Mouse (Mus musculus): ENCODE measurements around the gene Zfp773. TPM values are rescaled to one million over a fixed set of nuclear protein-coding genes. Genes with fewer than 3 reads are reported as not detected.
"Not testable (repeated sequence)": the region's sequence is repeated elsewhere in the genome, so short reads cannot be mapped to it uniquely, and the experiment has no call there.

Gene Zfp773
- total RNA-seq, 1 experiment = 3.6 TPM

DNA sequence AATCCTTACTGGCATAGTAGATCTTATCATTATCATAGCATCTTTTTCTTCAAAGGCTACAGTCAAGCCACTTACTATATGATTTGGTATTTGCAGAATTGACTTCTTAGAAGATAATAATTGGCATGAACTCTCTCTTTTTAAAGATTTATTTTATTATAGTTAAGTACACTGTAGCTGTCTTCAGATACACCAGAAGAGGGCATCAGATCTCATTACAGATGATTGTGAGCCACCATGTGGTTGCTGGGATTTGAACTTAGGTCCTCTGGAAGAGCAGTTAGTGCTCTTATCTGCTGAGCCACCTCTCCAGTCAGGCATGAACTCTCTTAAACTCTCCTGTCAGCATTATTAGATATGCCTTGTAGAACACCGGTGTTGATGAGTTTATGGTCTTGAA is 7.7 kb upstream of the Zfp773 start:
- no peaks in the 10 kb centered on the region for H3K36me3 ChIP-seq (ENCODE audit: control insufficient read depth, insufficient read depth, low read length, poor library complexity, severe bottlenecking)
- H3K9ac ChIP-seq (ENCODE audit: insufficient read depth, low read depth, low read length, poor library complexity, severe bottlenecking) = no peak overlapping the region
- H3K4me1 ChIP-seq (ENCODE audit: control insufficient read depth in 2 of 2, insufficient read depth in 2 of 2, low read length in 2 of 2, poor library complexity in 1 of 2) = 0 out of 4 replicates have a peak, but pooled peaks cover 0 to 3% of the 10 kb centered on the region in 2 experiments
- TF ChIP-seq ZNF384 (IDR thresholded peaks at IDR 0.05; ENCODE audit: low read depth, low read length) (no peak), MAFK (IDR thresholded peaks at IDR 0.05; ENCODE audit: insufficient read depth, low read depth, low read length) (no peak), HCFC1 (IDR thresholded peaks at IDR 0.05; ENCODE audit: borderline replicate concordance, insufficient read depth, low read length) (no peak), ZC3H11A (IDR thresholded peaks at IDR 0.05; ENCODE audit: borderline replicate concordance, low read depth, low read length) (no peak), CHD2 (IDR thresholded peaks at IDR 0.05; ENCODE audit: low read depth, low read length) (no peak)
- in situ Hi-C loops (cut with MboI; ENCODE audit: low sequenced_read_pairs in 2 of 2, unreplicated experiment in 2 of 2) = no loop called here
- H3K4me3 ChIP-seq (ENCODE audit: insufficient read depth in 1 of 2, low read depth in 1 of 2, low read length in 2 of 2, poor library complexity in 1 of 2, severe bottlenecking in 1 of 2) = no peak overlapping the region
- H3K9me3 ChIP-seq (ENCODE audit: control insufficient read depth, insufficient read depth, low read depth, low read length) = no peaks in the 10 kb centered on the region
- no peak overlapping the region for H3K27ac ChIP-seq (ENCODE audit: insufficient read depth, low read depth, low read length, poor library complexity, severe bottlenecking)
- no peak for DNase-seq (ENCODE audit: low read depth, low spot score)

GRCm38 (mm10) chr7:7132751-7133150 is 3.8 kb downstream of the Zfp773 start:
- in situ Hi-C loops (cut with MboI; ENCODE audit: low sequenced_read_pairs in 2 of 2, unreplicated experiment in 2 of 2) = no loop called here
- no peak for TF ChIP-seq MAFK (IDR thresholded peaks at IDR 0.05; ENCODE audit: insufficient read depth, low read depth, low read length)
- no peak for TF ChIP-seq CHD2 (IDR thresholded peaks at IDR 0.05; ENCODE audit: low read depth, low read length)
- H3K4me1 ChIP-seq (ENCODE audit: control insufficient read depth in 2 of 2, insufficient read depth in 2 of 2, low read length in 2 of 2, poor library complexity in 1 of 2) = peaks cover 2 to 7% of the 10 kb centered on the region in 2 experiments; a peak in 3 of 4 replicates

DNA sequence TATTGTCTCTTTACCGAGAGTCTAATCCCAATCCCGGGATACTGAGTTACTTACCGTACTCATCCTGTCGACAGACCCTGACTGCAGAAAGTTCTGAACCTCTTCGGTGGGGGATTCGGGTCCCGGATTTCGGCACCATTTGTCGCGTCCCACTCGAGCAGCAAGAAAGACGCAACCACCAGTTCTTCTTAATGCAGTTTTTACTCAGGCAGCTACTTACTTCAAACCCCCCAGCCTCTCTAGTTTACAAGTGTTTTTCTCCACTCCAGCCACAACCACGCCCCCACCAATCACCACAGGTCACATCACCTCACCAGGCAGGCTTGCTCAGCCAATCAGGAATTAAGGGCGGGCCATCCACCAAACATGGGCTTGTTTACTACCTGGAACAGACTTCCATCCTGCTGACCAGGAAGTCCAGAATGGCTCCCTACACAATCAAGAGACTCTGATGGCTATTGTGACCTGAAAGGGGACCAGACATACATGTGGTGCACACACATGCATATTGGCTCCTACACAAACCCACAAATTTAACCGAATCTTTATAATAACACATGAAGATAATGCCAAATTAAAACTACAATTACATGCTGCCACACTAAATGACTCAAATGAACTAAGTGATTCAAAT is 5.9 kb downstream of the Zfp773 start:
- Histone ChIP-seq H3K27ac (ENCODE audit: insufficient read depth, low read depth, low read length, poor library complexity, severe bottlenecking) (peak overlapping the region; percentile 50; the same call in 1 of the 2 replicates), H3K4me3 (ENCODE audit: insufficient read depth in 1 of 2, low read depth in 1 of 2, low read length in 2 of 2, poor library complexity in 1 of 2, severe bottlenecking in 1 of 2) (peak overlapping the region; percentile 68 to 84), H3K9ac (ENCODE audit: insufficient read depth, low read depth, low read length, poor library complexity, severe bottlenecking) (peak overlapping the region; percentile 59)
- H3K4me1 ChIP-seq (ENCODE audit: control insufficient read depth in 2 of 2, insufficient read depth in 2 of 2, low read length in 2 of 2, poor library complexity in 1 of 2); H3K9me3 ChIP-seq (ENCODE audit: control insufficient read depth, insufficient read depth, low read depth, low read length); H3K36me3 ChIP-seq (ENCODE audit: control insufficient read depth, insufficient read depth, low read length, poor library complexity, severe bottlenecking); in situ Hi-C loops (cut with MboI; ENCODE audit: low sequenced_read_pairs in 2 of 2, unreplicated experiment in 2 of 2); DNase-seq (ENCODE audit: low read depth, low spot score): not testable (repeated sequence)

More at GRCm38 (mm10) chr7:7132751-7133150, 3.8 kb downstream of the Zfp773 start:
- Histone ChIP-seq H3K9ac (ENCODE audit: insufficient read depth, low read depth, low read length, poor library complexity, severe bottlenecking) (no peak overlapping the region), H3K36me3 (ENCODE audit: control insufficient read depth, insufficient read depth, low read length, poor library complexity, severe bottlenecking) (no peaks in the 10 kb centered on the region; the same call in 1 of the 2 replicates), H3K27ac (ENCODE audit: insufficient read depth, low read depth, low read length, poor library complexity, severe bottlenecking) (peak overlapping the region; percentile 27; the same call in 1 of the 2 replicates), H3K9me3 (ENCODE audit: control insufficient read depth, insufficient read depth, low read depth, low read length) (no peaks in the 10 kb centered on the region), H3K4me3 (ENCODE audit: insufficient read depth in 1 of 2, low read depth in 1 of 2, low read length in 2 of 2, poor library complexity in 1 of 2, severe bottlenecking in 1 of 2) (no peak overlapping the region)
- peak; percentile 47 for DNase-seq (ENCODE audit: low read depth, low spot score)

- Histone ChIP-seq H3K4me3 (ENCODE audit: insufficient read depth in 1 of 2, low read depth in 1 of 2, low read length in 2 of 2, poor library complexity in 1 of 2, severe bottlenecking in 1 of 2) (peak overlapping the region; percentile 73 to 75), H3K4me1 (ENCODE audit: control insufficient read depth in 2 of 2, insufficient read depth in 2 of 2, low read length in 2 of 2, poor library complexity in 1 of 2) (peaks cover 0 to 2% of the 10 kb centered on the region in 2 experiments; a peak in 1 of 4 replicates), H3K9me3 (ENCODE audit: control insufficient read depth, insufficient read depth, low read depth, low read length) (no peaks in the 10 kb centered on the region), H3K9ac (ENCODE audit: insufficient read depth, low read depth, low read length, poor library complexity, severe bottlenecking) (no peak overlapping the region), H3K36me3 (ENCODE audit: control insufficient read depth, insufficient read depth, low read length, poor library complexity, severe bottlenecking) (peaks cover 4% of the 10 kb centered on the region; the same call in 1 of the 2 replicates), H3K27ac (ENCODE audit: insufficient read depth, low read depth, low read length, poor library complexity, severe bottlenecking) (no peak overlapping the region)
- DNase-seq (ENCODE audit: low read depth, low spot score) = no peak
- TF ChIP-seq ZC3H11A (IDR thresholded peaks at IDR 0.05; ENCODE audit: borderline replicate concordance, low read depth, low read length) (no peak), HCFC1 (IDR thresholded peaks at IDR 0.05; ENCODE audit: borderline replicate concordance, insufficient read depth, low read length) (no peak), MAFK (IDR thresholded peaks at IDR 0.05; ENCODE audit: insufficient read depth, low read depth, low read length) (no peak), CHD2 (IDR thresholded peaks at IDR 0.05; ENCODE audit: low read depth, low read length) (no peak), ZNF384 (IDR thresholded peaks at IDR 0.05; ENCODE audit: low read depth, low read length) (no peak)
- in situ Hi-C loops (cut with MboI; ENCODE audit: low sequenced_read_pairs in 2 of 2, unreplicated experiment in 2 of 2) = loop anchor here in 1 of 2 experiments (25.0 kb wide), 1 partner anchor 91 kb away; the partner anchor contains the start of gene Zfp772
Observed at GRCm38 (mm10) chr7:7121602-7121980, 15.0 kb downstream of the Zfp773 start.
